Mouse (Mus musculus) C2C12 (cell line): ENCODE data around the gene Ankrd33. TPM values are rescaled to one million over a fixed set of nuclear protein-coding genes. Genes with fewer than 3 reads are reported as not detected.

Experiments
- H3K27me3 ChIP-seq: one replicate; pipeline ENCODE4 v1.6.1; 2011; ENCODE audit not compliant: control insufficient read depth, insufficient read depth, insufficient read length
- H3K36me3 ChIP-seq: one replicate; pipeline ENCODE4 v1.6.1; 2011; ENCODE audit not compliant: control insufficient read depth, insufficient read depth
- H3K4me3 ChIP-seq: one replicate; pipeline ENCODE4 v1.5.1; 2011; ENCODE audit warnings: mild to moderate bottlenecking, control low read depth; ENCODE audit not compliant: poor library complexity, insufficient read depth, severe bottlenecking
- H3K79me2 ChIP-seq: one replicate; pipeline ENCODE4 v1.6.1; 2011; ENCODE audit not compliant: control insufficient read depth, insufficient read depth
- H3K79me3 ChIP-seq: one replicate; pipeline ENCODE4 v1.6.1; 2011; ENCODE audit warnings: low read depth, control low read depth
- H3ac ChIP-seq: one replicate; pipeline ENCODE3; 2011; ENCODE audit warnings: low read depth; ENCODE audit not compliant: control insufficient read depth, insufficient read length
- CEBPB ChIP-seq: IDR thresholded peaks from one replicate; pipeline ENCODE4 v1.6.1; 2011; ENCODE audit warnings: low read depth, mild to moderate bottlenecking, control low read depth, moderate library complexity
- CTCF ChIP-seq: IDR thresholded peaks from one replicate; pipeline ENCODE4 v1.5.1; 2011; ENCODE audit not compliant: control insufficient read depth, insufficient read depth, insufficient read length
- FOSL1 ChIP-seq: IDR thresholded peaks from one replicate; pipeline ENCODE4 v1.8.0; 2011; ENCODE audit warnings: mild to moderate bottlenecking, low read length; ENCODE audit not compliant: poor library complexity, insufficient read depth, severe bottlenecking
- MAX ChIP-seq: IDR thresholded peaks from one replicate; pipeline ENCODE4 v1.6.1; 2011; ENCODE audit warnings: mild to moderate bottlenecking, control low read depth
- MYOD1 ChIP-seq: IDR thresholded peaks from one replicate; pipeline ENCODE4 v1.6.1; 2011; ENCODE audit warnings: low read depth; ENCODE audit not compliant: control insufficient read depth, insufficient read length
- MYOG ChIP-seq: IDR thresholded peaks from one replicate; pipeline ENCODE4 v1.6.1; 2011; ENCODE audit not compliant: control insufficient read depth, insufficient read length; ENCODE audit errors: extremely low read depth
- USF1 ChIP-seq: IDR thresholded peaks from one replicate; pipeline ENCODE4 v1.6.1; 2011; ENCODE audit warnings: low read depth, mild to moderate bottlenecking, control low read depth, moderate library complexity
- polyA plus RNA-seq: library from polyadenylated mRNA; unstranded; fragments of >200 nt; fragmentation: generic; extraction: Trizol; gene quantifications from one replicate; pipeline ENCODE4 v1.2.1, GENCODE M21; 2012; ENCODE audit warnings: missing spikeins

Ankrd33 gene
- polyA plus RNA-seq, 1 experiment, result not detected

DNA sequence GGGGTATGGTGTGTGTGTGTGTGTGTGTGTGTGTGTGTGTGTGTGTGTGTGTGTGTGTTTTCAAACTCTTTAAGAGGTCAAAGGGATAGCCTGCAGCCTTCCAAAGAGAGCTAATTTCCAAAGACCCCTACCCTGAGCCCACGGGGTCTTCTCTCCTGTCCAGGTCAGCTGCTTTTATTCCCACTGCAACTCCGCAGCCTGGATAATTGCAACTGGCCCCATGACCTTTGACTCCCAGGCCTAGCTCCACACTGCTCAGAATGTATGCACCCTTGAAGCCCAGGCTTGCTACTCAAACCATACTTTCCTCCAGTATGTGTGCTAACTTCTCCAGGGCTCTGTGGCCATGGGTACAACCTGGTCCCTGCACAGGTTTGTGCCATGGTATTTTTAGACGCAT, 20.2 kb upstream of the Ankrd33 start:
- TF ChIP-seq USF1 (no peak), CEBPB (no peak), MYOG (no peak), MAX (no peak), CTCF (no peak), FOSL1 (no peak), MYOD1 (no peak)
- H3K27me3 ChIP-seq, result peaks cover 80% of the 10 kb centered on the region

DNA sequence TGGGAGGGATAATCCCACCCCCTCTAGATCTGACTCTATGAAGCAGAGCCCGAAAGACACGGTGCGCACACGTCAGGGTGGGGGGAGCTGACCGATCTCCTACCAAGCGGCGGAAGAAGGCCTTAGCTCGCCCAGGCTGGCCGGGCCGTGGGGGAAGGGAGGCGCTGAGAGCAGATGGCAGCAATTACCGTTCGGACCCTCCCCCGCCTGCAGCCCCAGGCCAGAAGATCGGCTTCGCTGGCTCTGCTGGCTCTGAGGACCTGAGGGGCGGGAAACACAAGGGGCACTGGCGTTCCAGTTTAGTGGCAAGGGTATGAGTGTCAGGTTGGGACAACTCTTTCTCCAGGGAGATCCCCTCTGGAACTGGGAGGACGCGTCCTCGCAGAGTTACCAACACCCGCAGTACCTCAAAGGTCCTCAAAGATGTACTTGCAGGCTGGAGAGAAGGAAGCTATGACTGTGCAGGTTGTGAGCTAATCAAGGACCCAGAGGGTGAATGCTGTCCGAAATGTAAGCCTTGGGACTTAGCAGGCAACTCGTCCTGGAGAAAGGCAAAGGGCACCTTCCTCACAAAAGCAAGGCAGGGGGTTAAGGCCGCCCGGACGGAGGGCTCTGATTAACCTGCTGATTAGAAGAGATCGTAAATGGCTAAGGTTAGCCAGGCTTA, 17.4 kb upstream of the Ankrd33 start:
- H3K79me2 ChIP-seq, result no peaks in the 10 kb centered on the region
- H3K27me3 ChIP-seq, result peaks cover 66% of the 10 kb centered on the region
- H3K36me3 ChIP-seq, result no peaks in the 10 kb centered on the region
- no peaks in the 10 kb centered on the region for H3K79me3 ChIP-seq
- no peak overlapping the region for H3ac ChIP-seq
- TF ChIP-seq FOSL1 (no peak), MYOD1 (no peak), MAX (no peak), USF1 (no peak), MYOG (no peak)
- H3K4me3 ChIP-seq, result no peak overlapping the region

More for the DNA sequence above, 20.2 kb upstream of the Ankrd33 start:
- Histone ChIP-seq H3K79me3 (no peaks in the 10 kb centered on the region), H3ac (no peak overlapping the region), H3K79me2 (no peaks in the 10 kb centered on the region), H3K4me3 (no peak overlapping the region), H3K36me3 (no peaks in the 10 kb centered on the region)

DNA sequence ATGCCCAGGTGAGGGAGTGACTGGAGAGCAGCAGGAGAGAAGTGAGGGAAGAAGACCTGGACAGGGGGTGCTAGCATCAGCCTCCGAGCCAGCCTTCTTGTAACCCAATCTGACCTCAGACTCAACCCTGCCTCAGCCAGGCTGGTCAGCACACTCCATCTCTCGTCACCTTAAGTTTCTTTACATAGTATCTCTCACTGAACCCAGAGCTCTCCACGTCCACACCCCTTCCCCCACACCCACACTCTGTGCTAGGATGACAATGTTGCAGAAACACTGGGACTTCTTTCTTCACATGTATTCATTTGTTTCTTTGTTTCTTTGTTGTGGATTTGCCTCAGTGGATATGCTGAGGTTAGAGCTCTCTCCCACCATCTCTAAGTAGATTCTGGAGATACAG, 14.6 kb upstream of the Ankrd33 start:
- no peaks in the 10 kb centered on the region for H3K79me2 ChIP-seq
- no peaks in the 10 kb centered on the region for H3K36me3 ChIP-seq
- no peaks in the 10 kb centered on the region for H3K79me3 ChIP-seq
- H3K4me3 ChIP-seq, result no peak overlapping the region
- peaks cover 52% of the 10 kb centered on the region for H3K27me3 ChIP-seq
- TF ChIP-seq FOSL1 (no peak), MYOD1 (no peak), MAX (no peak), CTCF (no peak), CEBPB (no peak), MYOG (no peak), USF1 (no peak)
- H3ac ChIP-seq, result no peak overlapping the region

DNA sequence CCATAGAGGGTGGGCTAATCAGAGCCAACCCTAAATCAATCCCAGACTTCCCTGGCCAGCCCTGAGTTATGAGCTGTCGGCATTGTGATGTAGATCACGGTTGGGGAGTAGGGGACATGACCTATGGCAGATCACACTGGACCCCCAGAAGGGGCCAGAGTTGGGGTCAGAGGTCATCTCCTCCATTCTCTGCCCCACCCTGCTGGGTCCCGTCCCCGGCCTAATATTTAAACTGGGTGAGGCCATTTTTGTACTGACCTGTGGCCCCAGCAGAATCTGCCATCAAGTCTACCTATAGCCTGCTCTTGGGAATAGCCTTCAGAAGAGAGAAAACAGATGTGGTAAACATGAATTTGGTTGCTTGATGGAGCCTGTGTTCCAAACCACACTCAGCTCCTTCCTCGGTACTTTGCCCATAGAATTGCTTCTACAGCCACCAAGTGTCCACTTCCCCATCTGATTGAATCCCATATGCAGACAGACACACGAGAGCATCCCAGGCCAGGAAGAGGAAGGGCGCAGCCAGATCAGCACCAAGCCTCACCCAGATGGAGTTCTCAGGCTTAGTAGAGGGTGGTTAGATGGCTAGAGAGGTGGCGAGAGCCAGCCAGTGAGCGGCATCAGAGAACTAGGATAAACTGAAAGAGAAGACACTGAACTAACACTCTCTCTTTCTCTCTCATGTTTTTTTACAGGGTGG, 11.8 kb upstream of the Ankrd33 start:
- Histone ChIP-seq H3ac (no peak overlapping the region), H3K79me3 (no peaks in the 10 kb centered on the region), H3K4me3 (no peak overlapping the region), H3K27me3 (peaks cover 31% of the 10 kb centered on the region), H3K79me2 (no peaks in the 10 kb centered on the region), H3K36me3 (no peaks in the 10 kb centered on the region)
- TF ChIP-seq MAX, result no peak
- TF ChIP-seq MYOD1, result no peak
- TF ChIP-seq FOSL1, result no peak
- no peak for TF ChIP-seq CTCF
- no peak for TF ChIP-seq USF1
- no peak for TF ChIP-seq MYOG
- TF ChIP-seq CEBPB, result no peak

DNA sequence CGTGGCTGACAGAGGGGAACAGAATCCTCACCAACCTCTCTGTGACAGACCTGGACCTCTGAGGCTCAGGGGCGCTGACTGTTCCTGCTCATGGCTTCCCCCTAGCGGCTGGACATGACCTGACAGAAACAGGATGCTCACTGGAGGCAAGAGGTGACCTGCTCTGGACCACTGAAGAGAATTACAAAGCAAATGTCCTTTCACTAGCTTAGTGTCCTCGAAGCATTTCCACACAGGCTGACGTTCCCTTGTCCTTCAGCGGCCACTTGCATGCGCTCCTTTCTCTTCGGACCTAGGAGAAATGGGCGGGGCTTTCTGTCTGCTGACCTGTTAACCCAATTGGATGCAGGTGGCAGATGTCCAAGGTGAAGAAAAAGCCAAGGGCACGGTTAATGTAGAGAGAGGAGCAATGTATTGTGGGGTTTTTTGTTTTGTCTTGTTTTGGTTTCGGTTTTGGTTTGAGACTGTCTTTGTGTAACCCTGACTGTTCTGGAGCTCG, 10.0 kb upstream of the Ankrd33 start:
- H3K79me3 ChIP-seq, result no peaks in the 10 kb centered on the region
- TF ChIP-seq CTCF, result peak; percentile 82
- TF ChIP-seq USF1, result no peak
- no peak overlapping the region for H3K4me3 ChIP-seq
- no peak overlapping the region for H3ac ChIP-seq
- no peaks in the 10 kb centered on the region for H3K79me2 ChIP-seq
- no peaks in the 10 kb centered on the region for H3K36me3 ChIP-seq
- H3K27me3 ChIP-seq, result peaks cover 33% of the 10 kb centered on the region

DNA sequence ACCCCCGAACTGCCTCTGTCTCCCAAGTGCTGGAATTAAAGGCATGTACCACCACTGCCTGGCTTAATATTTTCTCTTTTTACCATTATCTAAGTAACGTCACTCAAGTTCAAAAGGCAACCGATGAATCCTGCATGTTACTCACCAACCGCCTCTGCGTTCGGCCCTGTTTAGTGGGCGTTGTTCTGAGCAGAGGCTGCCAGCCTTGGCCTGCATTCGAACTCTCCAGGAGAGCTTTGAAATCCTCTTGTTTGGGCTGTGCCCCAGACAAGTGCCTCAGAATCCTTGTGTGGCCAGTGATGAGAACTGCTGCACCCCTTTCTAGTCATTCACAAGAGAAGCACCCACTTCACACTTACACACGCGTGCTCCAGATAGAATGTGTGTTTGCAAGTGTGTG, 9.5 kb upstream of the Ankrd33 start:
- H3K36me3 ChIP-seq, result no peaks in the 10 kb centered on the region
- TF ChIP-seq MYOG, result no peak
- TF ChIP-seq USF1, result no peak
- no peak for TF ChIP-seq MAX
- TF ChIP-seq MYOD1, result no peak
- TF ChIP-seq FOSL1, result no peak
- TF ChIP-seq CTCF, result no peak
- no peak for TF ChIP-seq CEBPB

More for the DNA sequence above, 9.5 kb upstream of the Ankrd33 start:
- no peak overlapping the region for H3K4me3 ChIP-seq
- no peak overlapping the region for H3ac ChIP-seq
- H3K27me3 ChIP-seq, result peaks cover 34% of the 10 kb centered on the region
- no peaks in the 10 kb centered on the region for H3K79me2 ChIP-seq
- H3K79me3 ChIP-seq, result no peaks in the 10 kb centered on the region
